Mouse (Mus musculus) megakaryocyte, embryonic 14.5 days (primary cell): ENCODE results near the gene Tra2b. TPM values are rescaled to one million over a fixed set of nuclear protein-coding genes. Genes with fewer than 3 reads are reported as not detected.

ENCODE experiments used
- H3K27me3 ChIP-seq: replicated peaks from 2 replicates; pipeline ENCODE3; 2012; ENCODE audit warnings: inconsistent platforms
- H3K36me3 ChIP-seq: replicated peaks from 2 replicates; pipeline ENCODE3; 2012; ENCODE audit warnings: low read length, inconsistent platforms, mixed read lengths
- H3K4me1 ChIP-seq: 2 replicates; pipeline ENCODE4 v1.6.1; 2012; ENCODE audit warnings: inconsistent platforms
- H3K4me3 ChIP-seq: replicated peaks from 2 replicates; pipeline ENCODE3; 2012; ENCODE audit warnings: moderate library complexity, mild to moderate bottlenecking, inconsistent platforms
- H3K9me3 ChIP-seq: 2 replicates; pipeline ENCODE4 v1.6.1; 2012; ENCODE audit warnings: inconsistent platforms
- FLI1 ChIP-seq: IDR thresholded peaks from 2 replicates; pipeline ENCODE4 v1.6.1; 2012; ENCODE audit warnings: low read length, inconsistent platforms, mixed read lengths
- GATA1 ChIP-seq: IDR thresholded peaks from 3 replicates; pipeline ENCODE4 v1.6.1; 2012; ENCODE audit warnings: mixed read lengths, low read length, inconsistent platforms, borderline replicate concordance
- polyA plus RNA-seq: library from polyadenylated mRNA; stranded (reverse); fragments of >175 nt; gene quantifications from 2 replicates; pipeline ENCODE4 v1.2.3, GENCODE M21; 2012; ENCODE audit warnings: low replicate concordance; ENCODE audit not compliant: insufficient read depth

Gene Tra2b
- polyA plus RNA-seq, 1 experiment: 52.5 TPM

- no peak overlapping the region for H3K4me3 ChIP-seq
- H3K9me3 ChIP-seq: peaks cover 23% of the 10 kb centered on the region
- no peak for TF ChIP-seq GATA1
- no peak for TF ChIP-seq FLI1
- peaks cover 2% of the 10 kb centered on the region for H3K27me3 ChIP-seq
- no peaks in the 10 kb centered on the region for H3K36me3 ChIP-seq
- no peaks in the 10 kb centered on the region for H3K4me1 ChIP-seq
Observed at GRCm38 (mm10) chr16:22203501-22203900, 62.3 kb downstream of the Tra2b start.

- Histone ChIP-seq H3K27me3 (no peaks in the 10 kb centered on the region), H3K36me3 (no peaks in the 10 kb centered on the region), H3K4me3 (no peak overlapping the region), H3K4me1 (no peaks in the 10 kb centered on the region), H3K9me3 (peaks cover 14% of the 10 kb centered on the region)
- no peak for TF ChIP-seq GATA1
- no peak for TF ChIP-seq FLI1
Observed at GRCm38 (mm10) chr16:22201858-22202257, 63.9 kb downstream of the Tra2b start.

GRCm38 (mm10) chr16:22200476-22200875, 65.3 kb downstream of the Tra2b start:
- no peak overlapping the region for H3K4me3 ChIP-seq
- no peaks in the 10 kb centered on the region for H3K4me1 ChIP-seq
- H3K36me3 ChIP-seq: no peaks in the 10 kb centered on the region
- no peak for TF ChIP-seq GATA1
- H3K27me3 ChIP-seq: peaks cover 2% of the 10 kb centered on the region
- H3K9me3 ChIP-seq: 0 out of 2 replicates have a peak, but pooled peaks cover 1% of the 10 kb centered on the region

Other genes starting within 250 kb of the Tra2b start
- gene Igf2bp2, start 102.7 kb downstream of the Tra2b start, polyA plus RNA-seq: 3.1 and 7.6 TPM in 2 replicates
- gene Etv5, start 173.7 kb upstream of the Tra2b start, polyA plus RNA-seq: 1.4 and 10.4 TPM in 2 replicates